Mouse (Mus musculus): ENCODE results near the gene AC161166.1. TPM values are rescaled to one million over a fixed set of nuclear protein-coding genes. Genes with fewer than 3 reads are reported as not detected.
"Not testable (repeated sequence)": the region's sequence is repeated elsewhere in the genome, so short reads cannot be mapped to it uniquely, and the experiment has no call there.

AC161166.1 gene
- polyA plus RNA-seq, 1 experiment from 2014 or later = 0.06 TPM

DNA sequence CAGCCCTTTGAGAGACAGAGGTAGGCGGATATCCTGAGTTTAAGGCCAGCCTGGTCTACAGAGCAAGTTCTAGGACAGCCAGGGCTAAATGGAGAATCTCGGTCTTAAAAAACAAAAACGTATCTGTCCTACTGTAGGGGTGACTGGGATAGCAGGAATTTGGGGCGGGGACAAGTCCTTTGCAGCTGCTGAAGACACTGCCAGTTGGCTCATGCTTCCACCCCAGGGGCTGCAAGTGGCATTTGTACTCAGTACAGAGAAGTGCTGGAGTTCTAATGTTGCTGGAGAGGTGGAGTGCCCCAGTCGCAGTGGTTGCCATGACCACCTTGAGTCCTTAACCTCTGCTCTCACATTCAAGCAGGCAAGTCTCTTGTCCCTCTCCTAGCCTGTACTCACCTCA, 10.6 kb upstream of the AC161166.1 start:
- peak; percentile 72 for DNase-seq (ENCODE audit: low spot score)

DNA sequence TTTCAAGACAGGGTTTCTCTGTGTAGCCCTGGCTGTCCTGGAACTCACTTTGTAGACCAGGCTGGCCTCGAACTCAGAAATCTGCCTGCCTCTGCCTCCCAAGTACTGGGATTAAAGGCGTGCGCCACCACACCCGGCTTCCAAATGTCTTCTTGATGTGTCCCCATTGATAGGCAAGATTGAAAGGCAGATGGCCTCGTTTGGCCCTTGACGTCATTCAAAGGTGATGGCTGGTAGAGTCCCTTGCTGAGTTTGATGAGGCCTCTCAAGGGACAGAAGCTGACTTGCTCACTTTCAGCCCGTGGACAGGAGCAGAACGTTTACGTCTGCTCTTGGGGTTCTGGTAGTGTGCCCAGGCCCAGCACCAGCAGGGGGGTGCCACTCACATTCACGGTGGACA, 7.8 kb upstream of the AC161166.1 start:
- H3K9me3 ChIP-seq (ENCODE audit: low read length); H3K27ac ChIP-seq (ENCODE audit: low read length); H3K4me1 ChIP-seq (ENCODE audit: insufficient read depth, low read depth, low read length); H3K9ac ChIP-seq (replicated peaks; ENCODE audit: low read depth); H3K4me3 ChIP-seq (ENCODE audit: low read depth, low read length); ATAC-seq; H3K36me3 ChIP-seq (ENCODE audit: insufficient read depth, low read length); DNase-seq (ENCODE audit: low spot score); H3K4me2 ChIP-seq (replicated peaks; ENCODE audit: low read depth, low read length); H3K27me3 ChIP-seq (replicated peaks; ENCODE audit: insufficient read depth, low read length): not testable (repeated sequence)
- WGBS = 87% methylated on average over 9 of the region's 10 CpGs

More for the DNA sequence above, 10.6 kb upstream of the AC161166.1 start:
- 34% methylated on average over 5 of the region's 5 CpGs for WGBS
- Histone ChIP-seq H3K27me3 (replicated peaks; ENCODE audit: insufficient read depth, low read length) (no peaks in the 10 kb centered on the region), H3K36me3 (ENCODE audit: insufficient read depth, low read length) (no peaks in the 10 kb centered on the region), H3K4me2 (replicated peaks; ENCODE audit: low read depth, low read length) (no peak overlapping the region), H3K9me3 (ENCODE audit: low read length) (no peaks in the 10 kb centered on the region), H3K27ac (ENCODE audit: low read length) (no peak overlapping the region), H3K9ac (replicated peaks; ENCODE audit: low read depth) (no peak overlapping the region), H3K4me1 (ENCODE audit: insufficient read depth, low read depth, low read length) (no peaks in the 10 kb centered on the region), H3K4me3 (ENCODE audit: low read depth, low read length) (no peak overlapping the region)
- ATAC-seq = peak; percentile 87
- TF ChIP-seq CTCF (IDR thresholded peaks at IDR 0.05) (no peak), EP300 (IDR thresholded peaks at IDR 0.05) (no peak)

DNA sequence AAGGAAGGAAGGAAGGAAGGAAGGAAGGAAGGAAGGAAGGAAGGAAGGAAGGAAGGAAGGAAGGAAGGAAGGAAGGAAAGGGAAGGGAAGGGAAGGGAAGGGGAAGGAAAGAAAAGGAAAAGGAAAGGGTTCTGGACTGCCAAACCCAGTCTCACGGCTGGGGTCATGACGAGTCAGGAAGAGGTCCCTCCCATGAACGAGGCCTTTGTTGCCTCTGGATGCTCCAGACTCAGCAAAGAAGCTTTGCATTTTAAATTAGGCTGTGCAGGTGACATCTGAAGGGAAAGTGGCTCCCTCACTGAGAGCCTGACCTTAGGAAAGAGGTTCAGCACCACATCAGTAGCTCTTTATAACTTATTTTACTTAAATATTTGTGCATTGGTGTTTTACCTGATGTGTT, 6.9 kb upstream of the AC161166.1 start:
- no peak for DNase-seq (ENCODE audit: low spot score)
- H3K27ac ChIP-seq (ENCODE audit: low read length) = no peak overlapping the region
- H3K36me3 ChIP-seq (ENCODE audit: insufficient read depth, low read length) = no peaks in the 10 kb centered on the region
- 37% methylated on average over 3 of the region's 3 CpGs for WGBS
- no peak for TF ChIP-seq EP300 (IDR thresholded peaks at IDR 0.05)
- TF ChIP-seq CTCF (IDR thresholded peaks at IDR 0.05) = no peak
- ATAC-seq = no peak
- H3K9ac ChIP-seq (replicated peaks; ENCODE audit: low read depth) = no peak overlapping the region
- no peak overlapping the region for H3K4me3 ChIP-seq (ENCODE audit: low read depth, low read length)
- no peaks in the 10 kb centered on the region for H3K27me3 ChIP-seq (replicated peaks; ENCODE audit: insufficient read depth, low read length)
- no peaks in the 10 kb centered on the region for H3K4me1 ChIP-seq (ENCODE audit: insufficient read depth, low read depth, low read length)
- no peaks in the 10 kb centered on the region for H3K9me3 ChIP-seq (ENCODE audit: low read length)
- no peak overlapping the region for H3K4me2 ChIP-seq (replicated peaks; ENCODE audit: low read depth, low read length)

DNA sequence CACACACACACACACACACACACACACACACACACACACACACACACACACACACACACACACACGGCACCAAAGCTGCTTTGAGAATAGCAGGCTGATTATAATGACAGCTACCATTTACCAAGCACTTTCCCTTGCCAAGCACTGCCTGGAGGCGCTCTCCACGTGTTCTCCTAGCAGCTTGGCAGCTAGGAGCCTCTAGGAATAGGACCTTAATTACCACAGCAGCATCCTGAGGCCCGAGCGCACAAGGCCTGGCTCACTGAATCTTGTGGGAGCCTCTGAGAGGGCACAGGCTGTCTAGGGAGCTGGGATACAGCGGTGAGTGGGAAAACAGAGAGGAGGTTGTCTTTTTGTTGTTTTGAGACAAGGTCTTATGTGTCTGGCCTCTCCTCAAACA, 5.4 kb upstream of the AC161166.1 start:
- 74% methylated on average over 6 of the region's 6 CpGs for WGBS
- no peaks in the 10 kb centered on the region for H3K27me3 ChIP-seq (replicated peaks; ENCODE audit: insufficient read depth, low read length)

DNA sequence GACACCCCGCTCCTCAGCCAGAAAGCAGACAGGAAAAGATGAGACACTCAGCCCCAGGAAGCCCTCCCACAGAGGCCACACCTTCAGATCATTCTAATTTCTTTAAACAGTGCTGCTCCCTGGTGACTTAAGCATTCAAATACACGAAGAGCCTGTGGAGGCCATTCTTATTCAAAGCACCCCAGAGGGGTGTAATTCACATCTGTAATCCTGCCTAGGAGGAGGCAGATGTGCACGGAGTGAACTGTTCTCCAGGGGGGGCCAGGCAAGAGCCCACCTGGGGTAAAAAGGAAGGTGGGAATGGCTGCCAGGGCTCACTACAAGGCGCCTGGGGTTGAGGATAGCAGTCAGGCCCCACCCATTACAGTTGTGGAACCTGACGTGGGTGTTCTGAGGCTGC, 4.8 kb upstream of the AC161166.1 start:
- Histone ChIP-seq H3K27me3 (replicated peaks; ENCODE audit: insufficient read depth, low read length) (no peaks in the 10 kb centered on the region), H3K4me2 (replicated peaks; ENCODE audit: low read depth, low read length) (no peak overlapping the region), H3K36me3 (ENCODE audit: insufficient read depth, low read length) (no peaks in the 10 kb centered on the region), H3K4me3 (ENCODE audit: low read depth, low read length) (no peak overlapping the region), H3K27ac (ENCODE audit: low read length) (no peak overlapping the region), H3K9me3 (ENCODE audit: low read length) (no peaks in the 10 kb centered on the region), H3K9ac (replicated peaks; ENCODE audit: low read depth) (no peak overlapping the region), H3K4me1 (ENCODE audit: insufficient read depth, low read depth, low read length) (no peaks in the 10 kb centered on the region)
- WGBS = 49% methylated on average over 5 of the region's 5 CpGs
- TF ChIP-seq EP300 (IDR thresholded peaks at IDR 0.05) = no peak
- no peak for TF ChIP-seq CTCF (IDR thresholded peaks at IDR 0.05)
- DNase-seq (ENCODE audit: low spot score) (no peak), ATAC-seq (no peak)

More for the DNA sequence above, 5.4 kb upstream of the AC161166.1 start:
- no peak for TF ChIP-seq CTCF (IDR thresholded peaks at IDR 0.05)
- no peak for TF ChIP-seq EP300 (IDR thresholded peaks at IDR 0.05)
- H3K9me3 ChIP-seq (ENCODE audit: low read length) = no peaks in the 10 kb centered on the region
- no peak overlapping the region for H3K27ac ChIP-seq (ENCODE audit: low read length)
- DNase-seq (ENCODE audit: low spot score) (no peak), ATAC-seq (no peak)
- H3K9ac ChIP-seq (replicated peaks; ENCODE audit: low read depth) = no peak overlapping the region
- no peak overlapping the region for H3K4me3 ChIP-seq (ENCODE audit: low read depth, low read length)
- H3K4me1 ChIP-seq (ENCODE audit: insufficient read depth, low read depth, low read length) = no peaks in the 10 kb centered on the region
- H3K4me2 ChIP-seq (replicated peaks; ENCODE audit: low read depth, low read length) = no peak overlapping the region
- no peaks in the 10 kb centered on the region for H3K36me3 ChIP-seq (ENCODE audit: insufficient read depth, low read length)

DNA sequence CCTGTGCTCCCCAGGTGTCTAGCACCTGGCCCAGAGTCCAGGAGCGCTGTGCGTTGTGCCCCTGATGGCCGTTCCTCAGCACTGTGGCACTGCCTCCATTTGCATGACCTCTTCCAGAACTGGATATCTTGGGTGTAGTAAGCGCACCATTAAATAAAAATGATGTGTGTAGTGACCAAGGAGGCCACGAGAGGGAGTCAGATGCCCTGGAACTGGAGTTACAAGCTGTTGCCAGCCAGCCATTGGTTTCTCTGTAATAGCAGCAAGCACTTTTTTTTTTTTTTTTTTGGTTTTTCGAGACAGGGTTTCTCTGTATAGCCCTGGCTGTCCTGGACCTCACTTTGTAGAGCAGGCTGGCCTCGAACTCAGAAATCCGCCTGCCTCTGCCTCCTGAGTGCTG, 4.1 kb upstream of the AC161166.1 start:
- ATAC-seq; H3K9me3 ChIP-seq (ENCODE audit: low read length); DNase-seq (ENCODE audit: low spot score); H3K4me1 ChIP-seq (ENCODE audit: insufficient read depth, low read depth, low read length); H3K27ac ChIP-seq (ENCODE audit: low read length); H3K27me3 ChIP-seq (replicated peaks; ENCODE audit: insufficient read depth, low read length); H3K9ac ChIP-seq (replicated peaks; ENCODE audit: low read depth); H3K4me2 ChIP-seq (replicated peaks; ENCODE audit: low read depth, low read length); H3K4me3 ChIP-seq (ENCODE audit: low read depth, low read length); H3K36me3 ChIP-seq (ENCODE audit: insufficient read depth, low read length): not testable (repeated sequence)
- 76% methylated on average over 8 of the region's 8 CpGs for WGBS

DNA sequence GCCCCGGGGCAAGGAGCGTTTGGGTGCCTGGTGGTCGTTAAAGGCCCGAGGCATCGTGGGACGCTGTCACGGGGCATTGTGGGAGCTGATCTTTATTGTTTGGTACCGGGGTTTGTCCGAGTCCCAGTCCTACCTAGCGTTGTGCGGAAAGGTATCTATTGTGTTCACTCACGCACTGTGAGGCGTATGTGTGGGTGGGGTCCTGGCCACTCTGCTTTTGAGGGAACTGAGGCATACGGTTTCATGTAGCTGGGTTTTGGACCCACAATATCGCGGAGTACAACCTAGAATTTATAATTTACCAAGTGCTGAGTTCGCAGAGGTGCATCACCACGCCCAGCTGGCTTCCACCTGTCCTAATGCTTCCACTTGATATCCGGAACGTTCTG, 4.5 kb downstream of the AC161166.1 start:
- Histone ChIP-seq H3K4me2 (replicated peaks; ENCODE audit: low read depth, low read length) (peak overlapping the region; percentile 76), H3K27ac (ENCODE audit: low read length) (peak overlapping the region; percentile 90), H3K27me3 (replicated peaks; ENCODE audit: insufficient read depth, low read length) (no peaks in the 10 kb centered on the region), H3K4me3 (ENCODE audit: low read depth, low read length) (peak overlapping the region; percentile 66), H3K9me3 (ENCODE audit: low read length) (no peaks in the 10 kb centered on the region), H3K4me1 (ENCODE audit: insufficient read depth, low read depth, low read length) (peaks cover 3% of the 10 kb centered on the region), H3K9ac (replicated peaks; ENCODE audit: low read depth) (peak overlapping the region; percentile 78), H3K36me3 (ENCODE audit: insufficient read depth, low read length) (no peaks in the 10 kb centered on the region)
- TF ChIP-seq EP300 (IDR thresholded peaks at IDR 0.05) = no peak
- no peak for TF ChIP-seq CTCF (IDR thresholded peaks at IDR 0.05)
- under 1% methylated on average over 20 of the region's 20 CpGs for WGBS
- ATAC-seq (no peak), DNase-seq (ENCODE audit: low spot score) (no peak)

Data from lung, postnatal 0 days (tissue).